Mouse (Mus musculus) embryonic facial prominence, embryonic 11.5 days (tissue): ENCODE results near the gene Dennd4b. TPM values are rescaled to one million over a fixed set of nuclear protein-coding genes. Genes with fewer than 3 reads are reported as not detected.

Source experiments
- ATAC-seq: fragments of 200-750 bp; cut with Nextera tagmentation; replicated peaks from 2 replicates; pipeline ENCODE4 v1.8.0; 2017; ENCODE audit warnings: low read depth; ENCODE audit not compliant: insufficient number of reproducible peaks, low FRiP score, low TSS enrichment
- DNase-seq: peaks from one replicate; pipeline ENCODE4 v3.0.0-alpha.2; 2015; ENCODE audit warnings: low spot score
- H3K27ac ChIP-seq: fragments of 300-500 bp; sonication (generic); replicated peaks from 2 replicates; pipeline ENCODE4 v1.5.1; 2014; ENCODE audit warnings: mild to moderate bottlenecking, low read depth, low read length, control low read depth
- H3K27me3 ChIP-seq: fragments of 300-500 bp; sonication (generic); 2 replicates; pipeline ENCODE4 v1.6.1; 2014; ENCODE audit warnings: mild to moderate bottlenecking, low read length, moderate library complexity, mixed read lengths; ENCODE audit not compliant: control insufficient read depth, insufficient read depth
- H3K36me3 ChIP-seq: fragments of 300-500 bp; sonication (generic); replicated peaks from 2 replicates; pipeline ENCODE4 v1.6.1; 2014; ENCODE audit warnings: low read depth, mild to moderate bottlenecking, low read length, moderate library complexity, mixed read lengths; ENCODE audit not compliant: control insufficient read depth, insufficient read depth
- H3K4me1 ChIP-seq: fragments of 300-500 bp; sonication (generic); 2 replicates; pipeline ENCODE4 v1.6.1; 2014; ENCODE audit warnings: low read length, mixed read lengths; ENCODE audit not compliant: control insufficient read depth, insufficient read depth
- H3K4me2 ChIP-seq: fragments of 300-500 bp; sonication (generic); 2 replicates; pipeline ENCODE4 v1.6.1; 2014; ENCODE audit warnings: low read depth, mild to moderate bottlenecking, control low read depth, low read length, moderate library complexity
- H3K4me3 ChIP-seq: fragments of 300-500 bp; sonication (generic); 2 replicates; pipeline ENCODE4 v1.5.1; 2014; ENCODE audit warnings: low read depth, low read length, control low read depth
- H3K9ac ChIP-seq: fragments of 300-500 bp; sonication (generic); replicated peaks from 2 replicates; pipeline ENCODE4 v1.6.1; 2014; ENCODE audit warnings: mild to moderate bottlenecking, control low read depth, low read length
- H3K9me3 ChIP-seq: fragments of 300-500 bp; sonication (generic); replicated peaks from 2 replicates; pipeline ENCODE4 v1.6.1; 2016; ENCODE audit warnings: mild to moderate bottlenecking, low read length, inconsistent platforms, mixed read lengths; ENCODE audit not compliant: control insufficient read depth
- WGBS: fragments of 180-500 bp; shearing (Covaris S2); extraction: QIAGEN DNeasy Blood & Tissue Kit; methylation state at CpG from one replicate; pipeline ENCODE4 v1.1.7; 2014; 5-methylcytosine and 5-hydroxymethylcytosine counted together
- microRNA-seq: library from miRNA; unstranded; fragments of <30 nt; microRNA quantifications from one replicate; pipeline ENCODE4, GENCODE M21; 2016; ENCODE audit warnings: borderline number of aligned reads
- polyA plus RNA-seq: library from polyadenylated mRNA; unstranded; fragments of >200 nt; fragmentation: Nextera tagmentation; extraction: Ambion mirVana; gene quantifications from 2 replicates; pipeline ENCODE4 v1.2.1, GENCODE M21; 2014

Gene Dennd4b
- polyA plus RNA-seq, 1 experiment from 2014 or later = 2.6 TPM

GRCm38 (mm10) chr3:90305801-90306200 lies 40.8 kb downstream of the Dennd4b start:
- 77% methylated on average over 3 of the region's 3 CpGs for WGBS
- ATAC-seq = no peak

GRCm38 (mm10) chr3:90309589-90309988 lies 44.6 kb downstream of the Dennd4b start:
- Histone ChIP-seq H3K4me1 (no peaks in the 10 kb centered on the region), H3K27me3 (no peaks in the 10 kb centered on the region), H3K9ac (no peak overlapping the region), H3K27ac (no peak overlapping the region), H3K4me2 (no peak overlapping the region), H3K36me3 (no peaks in the 10 kb centered on the region), H3K9me3 (no peaks in the 10 kb centered on the region), H3K4me3 (no peak overlapping the region)
- ATAC-seq = no peak
- DNase-seq = no peak

More at GRCm38 (mm10) chr3:90305801-90306200, 40.8 kb downstream of the Dennd4b start:
- no peaks in the 10 kb centered on the region for H3K36me3 ChIP-seq
- H3K9me3 ChIP-seq = no peaks in the 10 kb centered on the region
- H3K27ac ChIP-seq = no peak overlapping the region
- no peaks in the 10 kb centered on the region for H3K4me1 ChIP-seq
- DNase-seq = no peak
- H3K4me3 ChIP-seq = no peak overlapping the region
- no peak overlapping the region for H3K4me2 ChIP-seq
- no peak overlapping the region for H3K9ac ChIP-seq
- H3K27me3 ChIP-seq = no peaks in the 10 kb centered on the region

- ATAC-seq (no peak), DNase-seq (no peak)
- H3K4me2 ChIP-seq = no peak overlapping the region
- H3K27me3 ChIP-seq = no peaks in the 10 kb centered on the region
- H3K9ac ChIP-seq = no peak overlapping the region
- H3K27ac ChIP-seq = no peak overlapping the region
- no peaks in the 10 kb centered on the region for H3K36me3 ChIP-seq
- H3K4me3 ChIP-seq = no peak overlapping the region
- no peaks in the 10 kb centered on the region for H3K4me1 ChIP-seq
- H3K9me3 ChIP-seq = no peaks in the 10 kb centered on the region
Observed at GRCm38 (mm10) chr3:90313367-90313766, 48.4 kb downstream of the Dennd4b start.

- Histone ChIP-seq H3K4me2 (no peak overlapping the region), H3K9ac (no peak overlapping the region), H3K4me1 (no peaks in the 10 kb centered on the region), H3K27ac (no peak overlapping the region), H3K36me3 (no peaks in the 10 kb centered on the region), H3K4me3 (no peak overlapping the region), H3K27me3 (no peaks in the 10 kb centered on the region), H3K9me3 (no peaks in the 10 kb centered on the region)
- DNase-seq (no peak), ATAC-seq (no peak)
Observed at GRCm38 (mm10) chr3:90314241-90314640, 49.3 kb downstream of the Dennd4b start.

DNA sequence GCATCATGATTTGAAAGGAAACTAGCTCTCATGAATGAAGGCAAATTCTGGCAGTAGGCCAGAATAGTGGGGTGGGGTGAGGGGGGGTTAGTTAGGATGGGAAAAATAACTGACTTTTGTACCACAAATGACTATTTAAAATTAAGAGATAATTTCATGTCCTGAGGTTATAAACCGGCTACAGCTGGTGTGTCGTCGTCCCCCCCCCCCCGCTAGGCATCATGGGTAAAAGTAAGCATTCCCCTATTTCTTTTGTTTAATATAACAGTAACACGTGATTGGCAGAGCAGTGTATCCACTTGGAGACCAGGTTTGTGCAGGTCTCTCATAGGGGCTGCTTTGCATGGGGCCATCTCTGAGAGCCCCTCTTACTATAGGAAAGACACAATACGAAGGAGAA lies 57.3 kb downstream of the Dennd4b start:
- Histone ChIP-seq H3K4me2 (no peak overlapping the region), H3K36me3 (no peaks in the 10 kb centered on the region), H3K9me3 (no peaks in the 10 kb centered on the region), H3K9ac (no peak overlapping the region), H3K4me3 (no peak overlapping the region), H3K27ac (no peak overlapping the region), H3K4me1 (no peaks in the 10 kb centered on the region), H3K27me3 (no peaks in the 10 kb centered on the region)
- WGBS = 76% methylated on average over 6 of the region's 6 CpGs
- no peak for DNase-seq
- ATAC-seq = no peak

- no peaks in the 10 kb centered on the region for H3K9me3 ChIP-seq
- H3K27ac ChIP-seq = no peak overlapping the region
- H3K4me3 ChIP-seq = no peak overlapping the region
- H3K9ac ChIP-seq = no peak overlapping the region
- H3K36me3 ChIP-seq = no peaks in the 10 kb centered on the region
- H3K27me3 ChIP-seq = no peaks in the 10 kb centered on the region
- WGBS = 61% methylated on average over 5 of the region's 5 CpGs
- no peak; the same call in 1 of the 2 replicates for ATAC-seq
- peak; percentile 67 for DNase-seq
- H3K4me1 ChIP-seq = no peaks in the 10 kb centered on the region
- no peak overlapping the region for H3K4me2 ChIP-seq
Observed at GRCm38 (mm10) chr3:90323119-90323518, 58.1 kb downstream of the Dennd4b start.

Small RNA genes within 50 kb of the gene (microRNA-seq; reads per million reads assigned to microRNA genes)
- not detected for gene Mir7012

Other genes starting within 250 kb of the Dennd4b start
- gene 4933434E20Rik, start 213.5 kb upstream of the Dennd4b start, polyA plus RNA-seq = 171 and 176 TPM in 2 replicates
- gene Ubap2l, start 212.6 kb upstream of the Dennd4b start, polyA plus RNA-seq = 221 and 227 TPM in 2 replicates
- 551 and 574 TPM in 2 replicates for gene Tpm3, start 192.5 kb upstream of the Dennd4b start, polyA plus RNA-seq
- gene Nup210l, start 161.1 kb upstream of the Dennd4b start, polyA plus RNA-seq = 0.42 and 0.45 TPM in 2 replicates
- 1,115 and 1,319 TPM in 2 replicates for gene Rps27, start 51.5 kb upstream of the Dennd4b start, polyA plus RNA-seq
- 13.2 and 14.7 TPM in 2 replicates for gene Rab13, start 51.5 kb upstream of the Dennd4b start, polyA plus RNA-seq
- gene Jtb, start 33.6 kb upstream of the Dennd4b start, polyA plus RNA-seq = 94.4 and 103 TPM in 2 replicates
- gene Creb3l4, start 21.7 kb upstream of the Dennd4b start, polyA plus RNA-seq = 7.7 and 9.9 TPM in 2 replicates
- 48.7 and 49.1 TPM in 2 replicates for gene Slc39a1, start 17.0 kb upstream of the Dennd4b start, polyA plus RNA-seq
- 10.8 and 12.5 TPM in 2 replicates for gene Crtc2, start 11.0 kb upstream of the Dennd4b start, polyA plus RNA-seq
- 12.6 TPM in 2 replicates for gene Gatad2b, start 28.0 kb downstream of the Dennd4b start, polyA plus RNA-seq
- 15.3 and 16.8 TPM in 2 replicates for gene Slc27a3, start 124.8 kb downstream of the Dennd4b start, polyA plus RNA-seq
- gene Ints3, start 168.4 kb downstream of the Dennd4b start, polyA plus RNA-seq = 31.7 and 32.1 TPM in 2 replicates
- 1.7 and 3.0 TPM in 2 replicates for gene Npr1, start 200.7 kb downstream of the Dennd4b start, polyA plus RNA-seq
- 364 and 383 TPM in 2 replicates for gene Ilf2, start 210.9 kb downstream of the Dennd4b start, polyA plus RNA-seq
- gene Snapin, start 225.8 kb downstream of the Dennd4b start, polyA plus RNA-seq = 63.3 and 65.8 TPM in 2 replicates
- 126 and 132 TPM in 2 replicates for gene Chtop, start 244.3 kb downstream of the Dennd4b start, polyA plus RNA-seq
- 8.4 and 13.4 TPM in 2 replicates for gene S100a1, start 249.2 kb downstream of the Dennd4b start, polyA plus RNA-seq
- gene S100a13, start 249.2 kb downstream of the Dennd4b start, polyA plus RNA-seq = 12.9 and 14.6 TPM in 2 replicates